Mouse (Mus musculus) subcutaneous adipose tissue, adult 2 months (tissue): ENCODE results near the gene Spaca6. TPM values are rescaled to one million over a fixed set of nuclear protein-coding genes. Genes with fewer than 3 reads are reported as not detected.

Experiments
- polyA plus RNA-seq: library from polyadenylated mRNA; depleted of rRNA; stranded (reverse); fragments of >200 nt; gene quantifications from 2 replicates; pipeline ENCODE4 v1.2.3, GENCODE M21; 2012; ENCODE audit warnings: low replicate concordance; rRNA removed

Spaca6 gene
- polyA plus RNA-seq: 49.8 and 74.1 TPM in 2 replicates

GRCm38 (mm10) chr17:17826751-17827657 is at the start of gene Spaca6:
Spaca6 (plus strand) TSS chr17:17827158.

GRCm38 (mm10) chr17:17855064-17855838 is 28.3 kb downstream of the Spaca6 start, which contains the start of gene Has1:
Has1 (minus strand) TSS chr17:17855205.

GRCm38 (mm10) chr17:17883840-17884239 is 56.9 kb downstream of the Spaca6 start, which contains the start of gene Fpr1:
Fpr1 (minus strand) TSS chr17:17883940.

GRCm38 (mm10) chr17:17887774-17888248 is 60.9 kb downstream of the Spaca6 start, which contains the start of the genes Fpr2 and Fpr3:
Fpr2 (plus strand) TSS chr17:17887824.
Fpr3 (plus strand) TSS chr17:17887852.

Other genes with a start within 250 kb of the Spaca6 start
- gene Lnpep, start 202.1 kb upstream of the Spaca6 start, polyA plus RNA-seq: 13.8 and 15.7 TPM in 2 replicates
- gene Vmn2r90, start 123.4 kb upstream of the Spaca6 start, polyA plus RNA-seq: not detected in 2 replicates
- 0.54 and 1.1 TPM in 2 replicates for gene Has1, start 28.0 kb downstream of the Spaca6 start, polyA plus RNA-seq
- gene Fpr1, start 56.8 kb downstream of the Spaca6 start, polyA plus RNA-seq: 0.09 and 1.4 TPM in 2 replicates
- gene Fpr2, start 60.7 kb downstream of the Spaca6 start, polyA plus RNA-seq: 0.42 and 1.3 TPM in 2 replicates
- not detected in 2 replicates for gene Fpr3, start 60.7 kb downstream of the Spaca6 start, polyA plus RNA-seq
- gene Fpr-rs4, start 194.6 kb downstream of the Spaca6 start, polyA plus RNA-seq: not detected in 2 replicates
- gene Vmn2r124, start 222.3 kb downstream of the Spaca6 start, polyA plus RNA-seq: not detected in 2 replicates